Mouse (Mus musculus): ENCODE results near the gene Usp6nl. TPM values are rescaled to one million over a fixed set of nuclear protein-coding genes. Genes with fewer than 3 reads are reported as not detected.

Usp6nl gene
- polyA plus RNA-seq, 1 experiment from 2014 or later, result 4.5 TPM

DNA sequence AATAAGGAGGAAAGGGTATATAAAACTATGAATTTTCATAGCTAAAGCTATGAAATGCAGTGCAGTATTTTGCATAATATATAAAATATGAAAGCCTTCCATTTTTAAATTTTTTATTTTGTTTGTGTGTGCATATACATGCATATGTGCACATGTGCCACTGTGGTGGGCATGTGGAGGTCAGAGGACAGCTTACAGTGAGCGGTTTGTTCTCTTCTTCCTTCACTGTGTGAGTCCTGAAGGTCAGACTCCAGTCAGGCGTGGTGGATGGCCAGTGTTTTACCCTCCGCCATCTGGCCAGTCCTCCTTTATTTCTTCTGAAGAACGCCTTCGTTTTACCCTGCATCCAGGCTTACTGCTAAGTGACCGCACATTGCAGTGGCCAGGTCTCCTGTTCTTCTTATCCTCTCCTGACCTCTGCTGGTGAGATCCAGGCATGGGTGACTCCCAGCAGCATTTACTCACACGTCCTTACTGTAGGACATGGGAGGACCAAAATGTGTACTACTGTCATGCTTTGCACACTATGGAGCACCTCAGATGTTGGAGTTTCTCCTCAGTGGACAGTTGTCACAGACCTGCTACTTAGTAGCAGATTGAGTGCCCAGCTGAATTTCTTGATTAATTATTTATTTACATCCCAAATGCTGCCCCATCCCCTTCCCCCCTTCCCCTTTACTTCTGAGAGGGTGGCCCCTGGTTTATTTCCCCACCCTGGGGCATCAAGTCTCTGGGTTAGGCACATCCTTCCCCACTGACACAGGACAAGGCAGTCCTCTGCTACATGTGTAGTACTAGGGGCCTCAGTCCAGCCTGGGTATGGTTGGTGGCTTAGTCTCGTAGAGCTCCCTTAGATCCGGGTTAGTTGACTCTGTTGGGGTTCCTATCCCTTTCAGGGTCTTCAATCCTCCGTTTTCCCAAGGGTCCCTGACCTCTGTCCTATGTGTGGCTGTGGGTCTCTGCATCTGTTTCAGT is 82.9 kb downstream of the Usp6nl start:
- Histone ChIP-seq H3K4me3 (ENCODE audit: low read length) (no peak overlapping the region), H3K36me3 (ENCODE audit: control insufficient read depth, insufficient read depth) (no peaks in the 10 kb centered on the region), H3K9ac (ENCODE audit: low read length) (no peak overlapping the region), H3K27me3 (ENCODE audit: control insufficient read depth, insufficient read depth, low read length) (no peaks in the 10 kb centered on the region), H3K27ac (ENCODE audit: low read length) (no peak overlapping the region), H3K4me1 (ENCODE audit: control insufficient read depth, insufficient read depth, low read length) (peaks cover 5% of the 10 kb centered on the region), H3K4me2 (ENCODE audit: low read depth, low read length) (no peak overlapping the region), H3K9me3 (replicated peaks; ENCODE audit: control insufficient read depth, low read length) (no peaks in the 10 kb centered on the region)
- ATAC-seq (replicated peaks; ENCODE audit: extremely low read depth, insufficient read depth, low FRiP score), result peak; percentile 81
- WGBS, result 31% methylated on average over 10 of the region's 10 CpGs

DNA sequence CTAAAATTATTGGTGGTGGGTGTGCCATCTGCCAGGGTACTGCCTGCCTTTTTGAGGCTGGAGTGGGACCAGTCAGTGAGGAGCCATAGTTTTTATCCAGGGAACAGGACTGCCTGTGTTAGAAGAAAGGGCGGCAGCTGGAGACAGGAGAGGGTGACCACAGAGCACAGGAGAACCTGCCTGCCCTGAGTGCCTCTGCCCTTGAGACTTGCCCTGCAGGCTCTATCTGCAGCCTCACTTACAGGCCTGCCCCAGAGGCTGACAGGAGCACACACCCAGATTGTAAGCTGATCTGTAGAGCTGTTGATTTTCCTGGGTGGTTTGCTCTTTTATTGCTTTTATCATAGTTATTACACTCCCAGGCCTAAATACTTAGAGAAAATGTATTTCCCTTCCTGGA is 85.2 kb downstream of the Usp6nl start:
- Histone ChIP-seq H3K36me3 (ENCODE audit: control insufficient read depth, insufficient read depth) (0 out of 2 replicates have a peak, but pooled peaks cover 3% of the 10 kb centered on the region), H3K9me3 (replicated peaks; ENCODE audit: control insufficient read depth, low read length) (no peaks in the 10 kb centered on the region), H3K27me3 (ENCODE audit: control insufficient read depth, insufficient read depth, low read length) (no peaks in the 10 kb centered on the region), H3K4me3 (ENCODE audit: low read length) (no peak overlapping the region), H3K4me1 (ENCODE audit: control insufficient read depth, insufficient read depth, low read length) (peaks cover 5% of the 10 kb centered on the region), H3K4me2 (ENCODE audit: low read depth, low read length) (no peak overlapping the region), H3K9ac (ENCODE audit: low read length) (peak overlapping the region; percentile 49; the same call in 1 of the 2 replicates), H3K27ac (ENCODE audit: low read length) (peak overlapping the region; percentile 64)
- ATAC-seq (replicated peaks; ENCODE audit: extremely low read depth, insufficient read depth, low FRiP score), result 0 out of 2 replicates have a peak, but pooled peaks have one; percentile 51
- 43% methylated on average over 1 of the region's 1 CpGs for WGBS

- Histone ChIP-seq H3K4me2 (ENCODE audit: low read depth, low read length) (no peak overlapping the region), H3K27me3 (ENCODE audit: control insufficient read depth, insufficient read depth, low read length) (no peaks in the 10 kb centered on the region), H3K27ac (ENCODE audit: low read length) (no peak overlapping the region), H3K4me3 (ENCODE audit: low read length) (no peak overlapping the region), H3K9me3 (replicated peaks; ENCODE audit: control insufficient read depth, low read length) (no peaks in the 10 kb centered on the region), H3K9ac (ENCODE audit: low read length) (no peak overlapping the region), H3K4me1 (ENCODE audit: control insufficient read depth, insufficient read depth, low read length) (no peaks in the 10 kb centered on the region), H3K36me3 (ENCODE audit: control insufficient read depth, insufficient read depth) (peaks cover 8% of the 10 kb centered on the region)
- no peak for ATAC-seq (replicated peaks; ENCODE audit: extremely low read depth, insufficient read depth, low FRiP score)
- WGBS, result 86% methylated on average over 1 of the region's 1 CpGs
These were observed 90.2 kb downstream of the Usp6nl start for GRCm38 (mm10) chr2:6412645-6413044.

DNA sequence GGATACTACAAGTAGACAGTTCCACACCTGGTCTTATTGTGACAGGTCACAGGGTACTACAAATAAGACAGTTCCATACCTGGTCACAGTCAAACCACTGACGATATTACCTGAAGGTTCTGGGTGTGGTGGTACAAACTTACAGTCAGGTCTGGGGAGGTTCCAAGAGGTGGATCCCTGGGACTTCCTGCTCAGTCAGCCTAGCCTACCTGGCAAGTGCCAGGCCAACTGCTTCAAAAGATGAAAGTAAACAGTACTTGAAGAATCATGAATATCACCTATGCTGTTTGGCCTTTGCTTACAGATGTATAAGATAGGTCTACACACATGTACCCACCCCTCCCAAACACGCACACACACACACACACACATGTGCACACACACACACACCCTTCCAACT is 91.3 kb downstream of the Usp6nl start:
- H3K4me1 ChIP-seq (ENCODE audit: control insufficient read depth, insufficient read depth, low read length), result no peaks in the 10 kb centered on the region
- 91% methylated on average over 2 of the region's 2 CpGs for WGBS
- H3K9me3 ChIP-seq (replicated peaks; ENCODE audit: control insufficient read depth, low read length), result no peaks in the 10 kb centered on the region
- H3K9ac ChIP-seq (ENCODE audit: low read length), result no peak overlapping the region
- no peak for ATAC-seq (replicated peaks; ENCODE audit: extremely low read depth, insufficient read depth, low FRiP score)
- H3K27me3 ChIP-seq (ENCODE audit: control insufficient read depth, insufficient read depth, low read length), result no peaks in the 10 kb centered on the region
- H3K4me2 ChIP-seq (ENCODE audit: low read depth, low read length), result no peak overlapping the region
- no peak overlapping the region for H3K4me3 ChIP-seq (ENCODE audit: low read length)
- H3K36me3 ChIP-seq (ENCODE audit: control insufficient read depth, insufficient read depth), result peaks cover 10% of the 10 kb centered on the region
- no peak overlapping the region for H3K27ac ChIP-seq (ENCODE audit: low read length)

DNA sequence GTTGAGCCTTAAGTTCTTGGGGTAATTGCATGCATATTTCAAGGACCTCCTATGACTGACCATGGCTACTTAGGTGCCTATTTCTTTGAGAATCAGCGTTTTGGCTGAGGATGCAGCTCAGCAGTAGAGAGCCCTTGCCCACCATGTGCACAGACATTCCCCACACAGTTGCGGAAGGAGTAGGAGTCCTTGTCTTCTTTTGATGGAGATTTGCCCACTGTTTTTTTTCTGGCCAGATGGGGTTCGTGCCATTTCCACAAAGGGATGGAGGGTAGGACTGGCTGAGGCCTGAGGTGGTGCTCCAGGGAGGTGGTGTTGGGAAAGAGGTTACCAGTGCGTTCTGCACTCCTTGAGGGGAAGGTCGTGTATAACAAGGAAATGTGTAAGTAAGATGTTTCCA is 91.9 kb downstream of the Usp6nl start:
- no peak overlapping the region for H3K4me2 ChIP-seq (ENCODE audit: low read depth, low read length)
- no peak overlapping the region for H3K27ac ChIP-seq (ENCODE audit: low read length)
- ATAC-seq (replicated peaks; ENCODE audit: extremely low read depth, insufficient read depth, low FRiP score), result no peak
- H3K4me3 ChIP-seq (ENCODE audit: low read length), result no peak overlapping the region
- 87% methylated on average over 5 of the region's 5 CpGs for WGBS
- no peaks in the 10 kb centered on the region for H3K27me3 ChIP-seq (ENCODE audit: control insufficient read depth, insufficient read depth, low read length)
- H3K9ac ChIP-seq (ENCODE audit: low read length), result no peak overlapping the region
- H3K4me1 ChIP-seq (ENCODE audit: control insufficient read depth, insufficient read depth, low read length), result no peaks in the 10 kb centered on the region
- H3K36me3 ChIP-seq (ENCODE audit: control insufficient read depth, insufficient read depth), result peaks cover 10% of the 10 kb centered on the region
- H3K9me3 ChIP-seq (replicated peaks; ENCODE audit: control insufficient read depth, low read length), result no peaks in the 10 kb centered on the region

- Histone ChIP-seq H3K27me3 (ENCODE audit: control insufficient read depth, insufficient read depth, low read length) (no peaks in the 10 kb centered on the region), H3K4me3 (ENCODE audit: low read length) (no peak overlapping the region), H3K4me1 (ENCODE audit: control insufficient read depth, insufficient read depth, low read length) (no peaks in the 10 kb centered on the region), H3K4me2 (ENCODE audit: low read depth, low read length) (no peak overlapping the region), H3K9me3 (replicated peaks; ENCODE audit: control insufficient read depth, low read length) (no peaks in the 10 kb centered on the region), H3K9ac (ENCODE audit: low read length) (no peak overlapping the region), H3K36me3 (ENCODE audit: control insufficient read depth, insufficient read depth) (peaks cover 7% of the 10 kb centered on the region), H3K27ac (ENCODE audit: low read length) (no peak overlapping the region)
- 87% methylated on average over 11 of the region's 11 CpGs for WGBS
- ATAC-seq (replicated peaks; ENCODE audit: extremely low read depth, insufficient read depth, low FRiP score), result no peak
These were observed 94.7 kb downstream of the Usp6nl start for GRCm38 (mm10) chr2:6417158-6417557.

DNA sequence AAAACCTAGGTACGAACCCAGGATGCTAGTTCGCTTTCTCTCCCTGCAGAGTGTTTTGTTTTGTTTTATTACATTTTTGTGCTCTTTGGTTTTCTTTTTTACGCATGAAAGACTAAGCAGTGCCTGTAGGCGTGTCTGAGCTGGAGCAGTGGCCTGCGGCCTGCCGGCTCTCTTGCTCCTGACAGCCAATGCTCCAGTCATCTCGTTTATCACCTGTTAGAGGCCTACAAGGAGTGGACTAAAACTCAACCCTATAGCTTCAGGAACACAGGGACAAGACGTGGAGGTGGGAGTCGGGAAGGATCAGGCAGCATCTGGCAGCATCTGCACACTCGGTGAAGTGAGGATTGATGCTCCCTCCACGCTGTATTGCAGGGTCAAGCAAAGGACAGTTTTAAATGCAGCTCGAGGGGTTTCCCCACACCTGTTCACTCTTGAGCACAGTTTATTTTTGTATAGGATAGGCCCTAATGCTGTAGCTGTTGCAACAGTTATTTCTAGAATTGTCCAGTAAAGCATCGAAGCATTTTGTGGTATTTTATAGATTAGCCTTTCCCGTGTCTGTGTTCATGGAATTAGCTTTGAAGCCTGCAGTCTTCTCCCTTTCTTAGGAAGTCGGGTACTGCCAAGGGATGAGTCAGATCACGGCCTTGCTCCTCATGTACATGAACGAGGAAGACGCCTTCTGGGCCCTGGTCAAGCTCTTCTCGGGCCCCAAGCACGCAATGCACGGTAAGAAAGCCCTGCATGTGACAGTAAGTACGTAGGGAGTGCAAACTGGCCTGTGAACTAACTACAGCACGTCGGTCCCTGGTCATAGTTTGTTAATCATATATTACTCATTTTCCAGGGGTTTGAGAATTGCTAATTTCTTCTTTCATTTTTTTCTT is 101.4 kb downstream of the Usp6nl start:
- Histone ChIP-seq H3K9me3 (replicated peaks; ENCODE audit: control insufficient read depth, low read length) (no peaks in the 10 kb centered on the region), H3K4me1 (ENCODE audit: control insufficient read depth, insufficient read depth, low read length) (no peaks in the 10 kb centered on the region), H3K36me3 (ENCODE audit: control insufficient read depth, insufficient read depth) (peaks cover 16% of the 10 kb centered on the region), H3K27me3 (ENCODE audit: control insufficient read depth, insufficient read depth, low read length) (no peaks in the 10 kb centered on the region), H3K27ac (ENCODE audit: low read length) (no peak overlapping the region), H3K4me2 (ENCODE audit: low read depth, low read length) (no peak overlapping the region), H3K9ac (ENCODE audit: low read length) (no peak overlapping the region), H3K4me3 (ENCODE audit: low read length) (no peak overlapping the region)
- 82% methylated on average over 24 of the region's 24 CpGs for WGBS
- no peak for ATAC-seq (replicated peaks; ENCODE audit: extremely low read depth, insufficient read depth, low FRiP score)

GRCm38 (mm10) chr2:6424851-6425250 is 102.4 kb downstream of the Usp6nl start:
- H3K9me3 ChIP-seq (replicated peaks; ENCODE audit: control insufficient read depth, low read length), result no peaks in the 10 kb centered on the region
- H3K27ac ChIP-seq (ENCODE audit: low read length), result no peak overlapping the region
- H3K36me3 ChIP-seq (ENCODE audit: control insufficient read depth, insufficient read depth), result peaks cover 18% of the 10 kb centered on the region
- 79% methylated on average over 5 of the region's 5 CpGs for WGBS
- no peak overlapping the region for H3K4me2 ChIP-seq (ENCODE audit: low read depth, low read length)
- no peak overlapping the region for H3K4me3 ChIP-seq (ENCODE audit: low read length)
- H3K4me1 ChIP-seq (ENCODE audit: control insufficient read depth, insufficient read depth, low read length), result no peaks in the 10 kb centered on the region
- H3K27me3 ChIP-seq (ENCODE audit: control insufficient read depth, insufficient read depth, low read length), result no peaks in the 10 kb centered on the region
- no peak for ATAC-seq (replicated peaks; ENCODE audit: extremely low read depth, insufficient read depth, low FRiP score)
- H3K9ac ChIP-seq (ENCODE audit: low read length), result no peak overlapping the region
